Mouse (Mus musculus) right cerebral cortex, postnatal 14 days (tissue): ENCODE measurements around the gene Olfr954.

Experiments
- DNase-seq: peaks from one replicate; pipeline ENCODE4 v3.0.0; 2022

The Olfr954 gene

DNA sequence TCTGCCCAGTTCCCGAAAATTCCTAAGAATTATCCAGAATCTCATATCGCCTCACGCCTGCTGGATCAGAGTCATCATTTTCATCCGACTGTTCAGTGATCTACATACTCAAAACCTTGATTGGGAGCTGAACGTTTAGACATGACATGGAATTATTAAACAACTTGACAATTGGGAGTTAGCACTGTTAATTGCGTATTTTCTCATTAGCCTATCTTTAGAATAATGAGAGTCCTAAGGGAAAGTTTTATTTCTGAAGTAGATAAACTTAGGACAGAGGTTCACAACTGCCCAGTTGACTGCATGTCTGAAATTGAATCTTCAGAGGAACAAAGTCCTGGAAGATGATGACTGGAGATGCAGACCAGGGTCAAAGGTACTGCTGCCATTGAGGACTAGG, at the start of gene Olfr954:
TSS of gene Olfr954 (plus strand) at position 301 of the 400 bp plus-strand sequence.
- no peak for DNase-seq

DNA sequence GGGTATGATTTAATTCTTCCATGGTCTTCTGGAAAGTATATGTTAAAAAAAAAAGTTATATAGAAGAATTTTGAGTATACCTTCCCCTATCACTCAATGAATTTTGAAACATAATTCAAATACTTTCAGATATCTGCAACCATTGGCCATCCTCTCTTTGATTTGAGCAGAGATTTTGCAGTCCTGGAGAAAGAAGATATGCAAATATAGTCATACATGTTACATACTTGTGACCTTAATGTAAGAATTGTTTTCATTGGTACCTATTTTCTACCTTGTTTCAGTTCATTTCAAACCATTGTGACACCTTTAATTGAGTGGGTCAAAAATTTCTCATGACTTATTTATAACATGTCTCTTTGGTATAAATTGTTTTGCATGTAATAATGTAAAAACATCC, 29.5 kb upstream of the Olfr954 start, which contains the start of gene Olfr952:
TSS of gene Olfr952 (minus strand) at position 101 of the 400 bp plus-strand sequence.
- no peak for DNase-seq

DNA sequence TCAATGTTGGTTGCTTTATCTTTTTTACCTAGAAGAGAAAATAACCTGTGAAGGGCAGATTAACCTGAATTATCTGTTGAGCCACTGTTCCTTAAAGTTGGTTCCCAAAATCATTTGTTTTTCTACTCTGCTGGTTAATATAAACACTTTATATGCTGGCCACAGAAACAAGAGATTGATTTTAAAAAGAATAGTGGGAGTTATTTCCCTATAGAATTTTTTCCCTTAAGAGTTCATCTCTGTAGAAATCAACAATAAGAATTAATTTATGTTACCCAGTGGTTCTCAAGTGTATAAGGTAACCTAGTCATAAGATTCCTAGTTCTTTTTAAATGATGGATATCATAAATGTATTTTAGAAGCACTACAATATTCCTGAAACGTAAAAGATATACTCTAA, 15.3 kb downstream of the Olfr954 start, which contains the start of gene Olfr955:
TSS of gene Olfr955 (minus strand) at position 101 of the 400 bp plus-strand sequence.
- DNase-seq: no peak

DNA sequence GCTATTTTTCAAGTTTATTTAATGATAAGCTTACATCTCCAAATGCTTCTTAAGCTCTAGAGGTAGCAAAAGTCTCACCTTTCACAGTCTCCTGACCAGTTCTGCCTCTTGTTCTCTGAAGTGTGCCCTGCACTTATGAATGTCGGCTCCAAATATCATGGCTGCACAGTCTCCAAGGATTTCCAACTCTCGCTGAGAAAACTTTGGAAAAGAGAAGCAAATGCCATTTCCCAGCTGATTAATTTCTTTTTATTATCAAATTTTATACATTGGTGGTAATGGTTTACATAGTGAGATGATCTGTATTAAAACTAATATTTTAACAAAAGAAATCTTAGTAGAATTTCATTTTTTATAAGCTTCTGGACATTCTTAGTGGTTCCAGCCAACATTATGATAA, 37.4 kb downstream of the Olfr954 start, which contains the start of gene Olfr44:
TSS of gene Olfr44 (minus strand) at position 101 of the 400 bp plus-strand sequence.
- no peak for DNase-seq

DNA sequence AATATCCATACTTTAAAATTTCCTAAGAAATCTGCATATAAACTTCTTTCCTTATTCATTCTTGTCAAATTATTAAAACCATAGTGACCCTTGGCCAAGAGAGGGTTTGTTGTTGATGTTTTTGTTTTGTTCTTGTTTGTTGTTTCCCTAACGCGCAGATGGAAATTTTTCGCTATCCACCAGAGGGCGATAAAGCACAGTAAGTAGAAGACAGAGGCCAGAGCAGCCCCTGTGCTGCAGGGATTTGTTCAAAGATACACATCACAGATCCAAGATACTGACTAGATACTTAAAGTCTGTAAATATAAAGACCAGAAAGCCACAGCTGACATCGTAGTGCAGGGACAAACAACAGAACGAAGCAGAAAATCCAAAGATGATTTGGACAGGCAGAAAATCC, 52.5 kb downstream of the Olfr954 start:
- peak; percentile 70 for DNase-seq

DNA sequence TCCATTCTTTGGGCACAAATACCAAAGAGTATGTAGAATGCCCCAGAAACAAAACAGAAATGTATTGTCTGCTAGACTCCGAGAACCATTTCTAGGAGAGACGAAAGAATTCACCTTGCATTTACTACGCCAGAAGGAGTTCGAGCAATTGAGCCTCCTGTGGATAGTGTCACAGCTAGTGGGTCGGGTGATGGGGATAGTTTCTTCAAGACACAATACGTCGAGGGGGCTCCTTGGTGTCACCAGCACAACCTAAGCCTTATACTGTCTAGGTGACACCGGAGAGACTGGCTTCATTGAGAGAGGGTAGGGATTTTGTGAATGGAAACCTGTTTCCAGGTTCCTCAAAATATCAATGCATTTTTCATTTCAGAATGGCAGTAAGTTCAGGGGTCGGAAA, 52.9 kb downstream of the Olfr954 start:
- DNase-seq: no peak
